Mouse (Mus musculus): ENCODE results near the gene Btnl9. TPM values are rescaled to one million over a fixed set of nuclear protein-coding genes. Genes with fewer than 3 reads are reported as not detected.
"Not testable (repeated sequence)": the region's sequence is repeated elsewhere in the genome, so short reads cannot be mapped to it uniquely, and the experiment has no call there.

The Btnl9 gene
- polyA plus RNA-seq, 1 experiment, result not detected

DNA sequence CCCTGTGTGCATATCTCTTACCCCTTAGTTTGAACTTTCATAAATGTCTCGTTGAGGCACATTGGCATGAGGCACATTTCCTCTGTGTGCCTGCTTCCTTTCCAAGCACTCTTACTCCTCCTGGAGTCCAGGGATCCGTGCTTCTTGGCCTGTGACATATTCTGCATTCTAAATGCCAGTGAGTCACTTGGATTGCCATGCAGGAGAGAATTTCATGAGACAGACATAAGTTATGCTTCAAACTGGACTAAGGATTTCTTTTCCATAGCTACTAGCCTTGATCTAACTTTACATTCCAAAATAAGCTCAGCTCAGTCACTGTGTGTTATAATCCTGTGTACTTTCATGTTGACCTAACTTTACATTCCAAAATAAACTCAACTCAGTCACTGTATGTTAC is 4.1 kb upstream of the Btnl9 start:
- peaks cover 14% of the 10 kb centered on the region for H3K27me3 ChIP-seq (ENCODE audit: control insufficient read depth, insufficient read depth, insufficient read length)
- H3K4me3 ChIP-seq (ENCODE audit: insufficient read depth, poor library complexity, severe bottlenecking), result no peak overlapping the region
- H3K36me3 ChIP-seq (ENCODE audit: control insufficient read depth, insufficient read depth), result no peaks in the 10 kb centered on the region
- no peaks in the 10 kb centered on the region for H3K79me3 ChIP-seq (ENCODE audit: low read depth)
- no peak overlapping the region for H3ac ChIP-seq (ENCODE audit: control insufficient read depth, insufficient read length, low read depth)
- no peak for TF ChIP-seq FOSL1 (IDR thresholded peaks at IDR 0.05; ENCODE audit: insufficient read depth, low read length, poor library complexity, severe bottlenecking)
- no peak for TF ChIP-seq MYOG (IDR thresholded peaks at IDR 0.05; ENCODE audit: control insufficient read depth, extremely low read depth, insufficient read length)
- TF ChIP-seq MAX (IDR thresholded peaks at IDR 0.05), result no peak
- TF ChIP-seq CTCF (IDR thresholded peaks at IDR 0.05; ENCODE audit: control insufficient read depth, insufficient read depth, insufficient read length), result no peak
- no peak for TF ChIP-seq USF1 (IDR thresholded peaks at IDR 0.05; ENCODE audit: low read depth)
- H3K79me2 ChIP-seq (ENCODE audit: control insufficient read depth, insufficient read depth), result no peaks in the 10 kb centered on the region

DNA sequence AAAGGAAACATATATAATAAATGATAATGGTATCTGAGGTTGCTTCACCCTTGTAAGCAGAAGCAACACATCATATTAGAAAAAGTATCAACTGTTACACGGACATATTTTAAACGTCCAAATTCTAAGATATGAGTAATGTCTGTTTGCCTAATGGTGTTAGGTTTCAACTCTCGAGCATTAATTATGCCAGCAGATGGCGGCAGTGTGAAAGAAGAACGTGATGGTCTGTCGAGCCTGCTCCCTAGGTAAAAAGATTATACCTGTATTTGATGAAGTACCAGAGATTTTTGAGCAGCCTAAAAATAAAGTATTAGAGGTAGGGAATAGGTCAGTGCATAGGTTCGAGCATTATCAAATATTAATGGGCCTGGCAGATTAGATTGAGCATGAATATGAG is 2.8 kb upstream of the Btnl9 start:
- no peaks in the 10 kb centered on the region for H3K79me2 ChIP-seq (ENCODE audit: control insufficient read depth, insufficient read depth)
- no peak for TF ChIP-seq MYOG (IDR thresholded peaks at IDR 0.05; ENCODE audit: control insufficient read depth, extremely low read depth, insufficient read length)
- no peak for TF ChIP-seq CEBPB (IDR thresholded peaks at IDR 0.05; ENCODE audit: low read depth)
- no peak for TF ChIP-seq FOSL1 (IDR thresholded peaks at IDR 0.05; ENCODE audit: insufficient read depth, low read length, poor library complexity, severe bottlenecking)
- no peak for TF ChIP-seq USF1 (IDR thresholded peaks at IDR 0.05; ENCODE audit: low read depth)
- TF ChIP-seq CTCF (IDR thresholded peaks at IDR 0.05; ENCODE audit: control insufficient read depth, insufficient read depth, insufficient read length), result no peak
- no peak for TF ChIP-seq MAX (IDR thresholded peaks at IDR 0.05)
- no peak for TF ChIP-seq MYOD1 (IDR thresholded peaks at IDR 0.05; ENCODE audit: control insufficient read depth, insufficient read length, low read depth)
- H3K79me3 ChIP-seq (ENCODE audit: low read depth), result no peaks in the 10 kb centered on the region
- no peak overlapping the region for H3K4me3 ChIP-seq (ENCODE audit: insufficient read depth, poor library complexity, severe bottlenecking)
- peaks cover 18% of the 10 kb centered on the region for H3K27me3 ChIP-seq (ENCODE audit: control insufficient read depth, insufficient read depth, insufficient read length)
- H3ac ChIP-seq (ENCODE audit: control insufficient read depth, insufficient read length, low read depth), result no peak overlapping the region
- H3K36me3 ChIP-seq (ENCODE audit: control insufficient read depth, insufficient read depth), result no peaks in the 10 kb centered on the region

DNA sequence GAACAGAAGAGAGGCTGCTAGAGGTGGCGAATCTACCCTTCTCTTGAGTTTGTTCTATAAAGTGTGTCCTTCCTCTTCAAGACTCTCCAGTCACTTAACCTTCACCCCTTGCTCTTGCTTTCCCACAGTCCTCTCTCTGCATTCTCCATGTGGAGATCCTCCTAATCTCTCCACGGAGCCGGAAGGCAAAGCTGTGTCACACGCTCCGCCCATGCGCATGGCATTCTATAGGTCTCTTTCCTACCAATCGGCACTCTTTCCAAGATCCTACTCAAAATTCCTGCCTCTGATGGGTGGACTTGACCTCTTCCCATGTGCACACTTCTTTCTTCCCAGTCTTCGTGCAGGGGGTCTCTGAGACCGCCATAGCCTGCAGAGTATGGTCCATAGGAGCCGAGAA is 742 bp upstream of the Btnl9 start:
- Histone ChIP-seq H3K27me3 (ENCODE audit: control insufficient read depth, insufficient read depth, insufficient read length) (peaks cover 25% of the 10 kb centered on the region), H3K36me3 (ENCODE audit: control insufficient read depth, insufficient read depth) (no peaks in the 10 kb centered on the region), H3K4me3 (ENCODE audit: insufficient read depth, poor library complexity, severe bottlenecking) (no peak overlapping the region), H3K79me3 (ENCODE audit: low read depth) (no peaks in the 10 kb centered on the region), H3K79me2 (ENCODE audit: control insufficient read depth, insufficient read depth) (no peaks in the 10 kb centered on the region), H3ac (ENCODE audit: control insufficient read depth, insufficient read length, low read depth) (no peak overlapping the region)
- TF ChIP-seq USF1 (IDR thresholded peaks at IDR 0.05; ENCODE audit: low read depth) (no peak), MYOD1 (IDR thresholded peaks at IDR 0.05; ENCODE audit: control insufficient read depth, insufficient read length, low read depth) (no peak), FOSL1 (IDR thresholded peaks at IDR 0.05; ENCODE audit: insufficient read depth, low read length, poor library complexity, severe bottlenecking) (no peak), CEBPB (IDR thresholded peaks at IDR 0.05; ENCODE audit: low read depth) (no peak), MAX (IDR thresholded peaks at IDR 0.05) (no peak), CTCF (IDR thresholded peaks at IDR 0.05; ENCODE audit: control insufficient read depth, insufficient read depth, insufficient read length) (no peak)

DNA sequence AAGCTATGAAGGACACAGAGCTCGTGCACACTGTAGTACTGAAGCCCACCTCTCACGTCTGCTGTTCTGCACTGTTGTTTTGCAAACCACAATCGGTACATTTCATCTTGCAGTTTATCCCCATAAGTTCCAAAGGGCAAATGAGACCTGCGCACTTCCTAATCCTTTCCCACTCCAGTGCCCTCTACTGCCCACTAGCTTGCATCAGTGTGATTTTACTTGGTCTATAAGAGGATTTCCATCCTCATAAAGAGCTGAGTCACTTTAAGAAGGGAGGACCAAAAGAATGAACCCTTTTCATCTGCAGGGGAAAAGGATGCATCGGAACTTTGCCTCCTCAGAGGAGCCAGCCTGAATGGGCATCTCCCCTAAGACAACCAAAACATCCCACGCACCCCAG is 507 bp downstream of the Btnl9 start:
- Histone ChIP-seq H3K36me3 (ENCODE audit: control insufficient read depth, insufficient read depth) (no peaks in the 10 kb centered on the region), H3K4me3 (ENCODE audit: insufficient read depth, poor library complexity, severe bottlenecking) (no peak overlapping the region), H3ac (ENCODE audit: control insufficient read depth, insufficient read length, low read depth) (no peak overlapping the region), H3K79me3 (ENCODE audit: low read depth) (no peaks in the 10 kb centered on the region), H3K27me3 (ENCODE audit: control insufficient read depth, insufficient read depth, insufficient read length) (peaks cover 25% of the 10 kb centered on the region), H3K79me2 (ENCODE audit: control insufficient read depth, insufficient read depth) (no peaks in the 10 kb centered on the region)
- TF ChIP-seq MYOD1 (IDR thresholded peaks at IDR 0.05; ENCODE audit: control insufficient read depth, insufficient read length, low read depth), result no peak
- TF ChIP-seq USF1 (IDR thresholded peaks at IDR 0.05; ENCODE audit: low read depth), result no peak
- TF ChIP-seq CEBPB (IDR thresholded peaks at IDR 0.05; ENCODE audit: low read depth), result no peak
- no peak for TF ChIP-seq FOSL1 (IDR thresholded peaks at IDR 0.05; ENCODE audit: insufficient read depth, low read length, poor library complexity, severe bottlenecking)
- no peak for TF ChIP-seq CTCF (IDR thresholded peaks at IDR 0.05; ENCODE audit: control insufficient read depth, insufficient read depth, insufficient read length)
- no peak for TF ChIP-seq MAX (IDR thresholded peaks at IDR 0.05)
- TF ChIP-seq MYOG (IDR thresholded peaks at IDR 0.05; ENCODE audit: control insufficient read depth, extremely low read depth, insufficient read length), result no peak

DNA sequence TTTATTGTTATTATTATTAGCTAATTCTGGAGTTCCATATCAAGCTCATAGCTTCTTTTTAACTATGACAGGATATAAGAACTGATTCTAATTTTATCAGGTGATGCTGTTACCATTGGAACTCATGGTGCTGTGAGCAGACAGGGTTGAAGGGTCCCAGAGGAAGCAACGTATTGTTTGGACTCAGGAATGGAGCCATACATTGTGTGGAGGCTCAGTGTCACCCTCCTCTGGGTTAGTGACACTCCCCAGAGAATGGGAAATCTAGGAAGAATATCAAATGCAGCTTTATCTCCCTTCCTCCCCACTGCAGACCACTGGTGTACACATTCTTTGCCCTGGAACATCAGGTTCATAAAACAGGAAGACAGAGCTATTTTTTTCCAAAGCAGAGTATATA is 3.8 kb downstream of the Btnl9 start:
- Histone ChIP-seq H3K4me3 (ENCODE audit: insufficient read depth, poor library complexity, severe bottlenecking) (no peak overlapping the region), H3K36me3 (ENCODE audit: control insufficient read depth, insufficient read depth) (no peaks in the 10 kb centered on the region), H3K79me3 (ENCODE audit: low read depth) (no peaks in the 10 kb centered on the region), H3ac (ENCODE audit: control insufficient read depth, insufficient read length, low read depth) (no peak overlapping the region), H3K79me2 (ENCODE audit: control insufficient read depth, insufficient read depth) (no peaks in the 10 kb centered on the region), H3K27me3 (ENCODE audit: control insufficient read depth, insufficient read depth, insufficient read length) (peaks cover 37% of the 10 kb centered on the region)
- TF ChIP-seq MAX (IDR thresholded peaks at IDR 0.05), result no peak
- no peak for TF ChIP-seq CEBPB (IDR thresholded peaks at IDR 0.05; ENCODE audit: low read depth)
- no peak for TF ChIP-seq CTCF (IDR thresholded peaks at IDR 0.05; ENCODE audit: control insufficient read depth, insufficient read depth, insufficient read length)

DNA sequence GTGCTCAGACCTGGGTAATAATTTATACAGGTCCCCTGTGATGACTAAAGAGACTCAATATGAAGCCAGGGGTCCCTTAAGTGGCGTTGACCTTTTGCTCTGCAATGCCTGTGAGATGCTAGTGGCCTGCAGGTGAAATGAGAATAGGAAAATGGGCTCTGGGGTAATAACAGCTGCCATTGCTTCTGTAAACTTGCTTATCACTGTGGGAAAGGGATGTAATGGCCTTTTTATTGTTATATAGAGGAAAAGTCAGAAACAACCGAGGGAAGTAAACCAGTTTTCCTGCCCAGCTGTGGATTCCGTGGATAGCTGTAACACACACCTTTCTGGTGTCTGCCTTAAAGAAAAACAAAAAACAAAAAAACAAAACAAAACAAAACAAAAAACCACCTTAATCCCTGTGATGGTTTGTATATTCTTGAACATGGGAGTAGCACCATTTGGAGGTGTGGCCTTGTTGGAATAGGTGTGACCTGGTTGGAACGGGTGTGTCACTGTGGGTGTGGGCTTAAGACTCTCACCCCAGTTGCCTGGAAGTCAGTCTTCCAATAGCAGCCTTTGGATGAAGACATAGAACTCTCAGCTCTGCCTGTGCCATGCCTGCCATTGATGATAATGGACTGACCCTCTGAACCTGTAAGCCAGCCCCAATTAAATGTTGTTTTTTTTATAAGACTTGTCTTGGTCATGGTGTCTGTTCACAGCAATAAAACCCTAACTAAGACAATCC is 10.7 kb downstream of the Btnl9 start:
- peaks cover 30% of the 10 kb centered on the region for H3K27me3 ChIP-seq (ENCODE audit: control insufficient read depth, insufficient read depth, insufficient read length)
- H3K79me3 ChIP-seq (ENCODE audit: low read depth); H3ac ChIP-seq (ENCODE audit: control insufficient read depth, insufficient read length, low read depth); H3K4me3 ChIP-seq (ENCODE audit: insufficient read depth, poor library complexity, severe bottlenecking); H3K79me2 ChIP-seq (ENCODE audit: control insufficient read depth, insufficient read depth); H3K36me3 ChIP-seq (ENCODE audit: control insufficient read depth, insufficient read depth): not testable (repeated sequence)

Measured in C2C12 (cell line).